ENCODE assay signal across 8 mouse cellular contexts in the genomic region with DNA sequence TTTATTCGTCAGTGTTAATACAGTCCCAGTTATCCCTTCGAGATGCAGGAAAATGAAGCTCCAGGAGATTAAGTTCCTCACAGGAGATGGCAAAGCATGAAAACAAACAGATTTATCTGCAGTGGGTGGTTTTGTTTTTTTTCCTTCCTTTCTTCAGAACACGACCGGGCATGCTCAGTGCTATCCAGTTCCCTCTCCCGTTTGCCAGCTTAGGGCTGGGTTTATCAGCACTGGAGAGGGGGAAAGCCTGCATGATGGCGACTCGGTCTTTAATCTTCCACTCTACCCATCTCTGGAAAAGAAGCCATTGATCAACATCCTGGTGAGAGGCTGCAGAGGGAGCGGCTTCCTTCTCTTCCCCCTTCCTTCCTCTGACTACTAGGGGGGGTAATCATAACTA. TPM values are rescaled to one million over a fixed set of nuclear protein-coding genes. Genes with fewer than 3 reads are reported as not detected.
DNase-seq lines count a peak whose midpoint lies in the region; ATAC-seq lines count a peak whose summit lies in the region.

A gene (plus strand): TSS at position 200 of the 400 bp plus-strand sequence.

- no peak for ATAC-seq in kidney, embryonic 16.5 days (ENCODE audit: low FRiP score, low TSS enrichment)
- no peak for ATAC-seq in forebrain, embryonic 14.5 days
- no peak for ATAC-seq in hematopoietic stem cell, adult 5-6 weeks (replicated peaks in 1 of 2; ENCODE audit: insufficient read depth in 1 of 2, low FRiP score in 2 of 2, low TSS enrichment in 1 of 2, low read depth in 1 of 2, poor library complexity in 2 of 2, severe bottlenecking in 2 of 2)
- ATAC-seq in neural tube, embryonic 15.5 days (ENCODE audit: low FRiP score): peak; percentile 10; the same call in 1 of the 2 replicates

- no peak for DNase-seq in kidney, postnatal 25 days
- peak; percentile 90 for DNase-seq in brain, adult 2 months (ENCODE audit: low read depth, low spot score)
- DNase-seq in forebrain, embryonic 14.5 days (ENCODE audit: low spot score): peak; percentile 51
- DNase-seq in limb, embryonic 10.5 days (ENCODE audit: low spot score): no peak
- DNase-seq in ovary, postnatal 10 days (ENCODE audit: low spot score): no peak

- H3K4me3 ChIP-seq in kidney, embryonic 16.5 days (ENCODE audit: low read length): peak within 1 kb of the TSS; percentile 100
- peak within 1 kb of the TSS; percentile 91 for H3K4me3 ChIP-seq in forebrain, embryonic 14.5 days (ENCODE audit: low read depth, low read length)
- H3K4me3 ChIP-seq in limb, embryonic 10.5 days: peak within 1 kb of the TSS; percentile 99
- H3K4me3 ChIP-seq in neural tube, embryonic 15.5 days (replicated peaks): peak within 1 kb of the TSS; percentile 89

- H3K4me2 ChIP-seq in kidney, embryonic 16.5 days (replicated peaks; ENCODE audit: low read depth, low read length): peak within 1 kb of the TSS; percentile 91
- H3K4me2 ChIP-seq in forebrain, embryonic 14.5 days (ENCODE audit: low read length): peak within 1 kb of the TSS; percentile 74
- peak within 1 kb of the TSS; percentile 85 for H3K4me2 ChIP-seq in neural tube, embryonic 15.5 days

- H3K27me3 ChIP-seq in kidney, embryonic 16.5 days (ENCODE audit: insufficient read depth, low read length): no peaks in the 10 kb centered on the region
- no peaks in the 10 kb centered on the region for H3K27me3 ChIP-seq in forebrain, embryonic 14.5 days (replicated peaks; ENCODE audit: control insufficient read depth, insufficient read depth, low read length)
- H3K27me3 ChIP-seq in limb, embryonic 10.5 days (ENCODE audit: low read depth, poor library complexity, severe bottlenecking): no peaks in the 10 kb centered on the region
- no peaks in the 10 kb centered on the region for H3K27me3 ChIP-seq in neural tube, embryonic 15.5 days (replicated peaks)

- peaks cover 39% of the 10 kb centered on the region for H3K4me1 ChIP-seq in kidney, embryonic 16.5 days (ENCODE audit: insufficient read depth, low read length)
- peaks cover 29% of the 10 kb centered on the region for H3K4me1 ChIP-seq in forebrain, embryonic 14.5 days (ENCODE audit: control insufficient read depth, insufficient read depth, low read length)
- H3K4me1 ChIP-seq in limb, embryonic 10.5 days: peaks cover 44% of the 10 kb centered on the region
- peaks cover 47% of the 10 kb centered on the region for H3K4me1 ChIP-seq in neural tube, embryonic 15.5 days

- H3K36me3 ChIP-seq in kidney, embryonic 16.5 days (ENCODE audit: insufficient read depth, low read length): peaks cover 6% of the 10 kb centered on the region
- H3K36me3 ChIP-seq in forebrain, embryonic 14.5 days (ENCODE audit: control insufficient read depth, insufficient read depth, low read length): peaks cover 7% of the 10 kb centered on the region; the same call in 1 of the 2 replicates
- peaks cover 12% of the 10 kb centered on the region for H3K36me3 ChIP-seq in limb, embryonic 10.5 days
- 0 out of 2 replicates have a peak, but pooled peaks cover 4% of the 10 kb centered on the region for H3K36me3 ChIP-seq in neural tube, embryonic 15.5 days

- H3K27ac ChIP-seq in kidney, embryonic 16.5 days (ENCODE audit: low read length): peak within 1 kb of the TSS; percentile 98
- H3K27ac ChIP-seq in forebrain, embryonic 14.5 days (ENCODE audit: low read depth, low read length): peak within 1 kb of the TSS; percentile 97
- peak within 1 kb of the TSS; percentile 98 for H3K27ac ChIP-seq in limb, embryonic 10.5 days
- H3K27ac ChIP-seq in neural tube, embryonic 15.5 days (replicated peaks): peak within 1 kb of the TSS; percentile 98

- no peaks in the 10 kb centered on the region for H3K9me3 ChIP-seq in kidney, embryonic 16.5 days (ENCODE audit: low read length)
- H3K9me3 ChIP-seq in forebrain, embryonic 14.5 days (replicated peaks; ENCODE audit: control insufficient read depth, low read length): no peaks in the 10 kb centered on the region
- no peaks in the 10 kb centered on the region for H3K9me3 ChIP-seq in limb, embryonic 10.5 days (replicated peaks)
- H3K9me3 ChIP-seq in neural tube, embryonic 15.5 days (replicated peaks): no peaks in the 10 kb centered on the region

- 25% methylated on average over 8 of the region's 8 CpGs for WGBS in kidney, embryonic 16.5 days
- 45% methylated on average over 8 of the region's 8 CpGs for WGBS in forebrain, embryonic 14.5 days
- 44% methylated on average over 8 of the region's 8 CpGs for WGBS in limb, embryonic 10.5 days
- 22% methylated on average over 8 of the region's 8 CpGs for WGBS in neural tube, embryonic 15.5 days

- H3K9ac ChIP-seq in kidney, embryonic 16.5 days (replicated peaks; ENCODE audit: low read length): peak within 1 kb of the TSS; percentile 92
- peak within 1 kb of the TSS; percentile 97 for H3K9ac ChIP-seq in forebrain, embryonic 14.5 days (ENCODE audit: low read length)
- peak within 1 kb of the TSS; percentile 96 for H3K9ac ChIP-seq in neural tube, embryonic 15.5 days (replicated peaks)

RNA-seq across cellular contexts. Expression of the gene that starts here (rescaled TPM):
- polyA plus RNA-seq in kidney, embryonic 16.5 days (2015; fragmentation: Nextera tagmentation; extraction: Ambion mirVana): 375 and 395 TPM in 2 replicates
- polyA plus RNA-seq in forebrain, embryonic 14.5 days (2014; fragmentation: Nextera tagmentation; extraction: Ambion mirVana): 504 and 551 TPM in 2 replicates
- 129 and 145 TPM in 2 replicates for total RNA-seq in hematopoietic stem cell, adult 5-6 weeks (2017)
- polyA plus RNA-seq in limb, embryonic 10.5 days (2016; fragmentation: Nextera tagmentation; extraction: Ambion mirVana): 290 and 338 TPM in 2 replicates
- 451 and 458 TPM in 2 replicates for polyA plus RNA-seq in neural tube, embryonic 15.5 days (2015; fragmentation: Nextera tagmentation; extraction: Ambion mirVana)

Comparison
In these comparisons a context has a peak if more than half of its experiments do, and no peak if none do; other contexts are left out.
1. DNase-seq: peak in brain, adult 2 months (single experiment) and forebrain, embryonic 14.5 days (single experiment); none in kidney, postnatal 25 days (0 of 2), limb, embryonic 10.5 days (single experiment) and ovary, postnatal 10 days (single experiment).
2. Peak in every context shown above with its lines, with median percentiles within 50 percentile points of each other: H3K27ac ChIP-seq, H3K4me2 ChIP-seq, H3K4me3 ChIP-seq and H3K9ac ChIP-seq.